Mouse (Mus musculus) kidney, embryonic 15.5 days (tissue): Measurements from ENCODE around the gene Prl2c3. TPM values are rescaled to one million over a fixed set of nuclear protein-coding genes. Genes with fewer than 3 reads are reported as not detected.

Experiments used
- polyA plus RNA-seq: library from polyadenylated mRNA; unstranded; fragments of >200 nt; fragmentation: Nextera tagmentation; extraction: Ambion mirVana; gene quantifications from 2 replicates; pipeline ENCODE4 v1.2.1, GENCODE M21; 2015

The Prl2c3 gene
- polyA plus RNA-seq, 1 experiment from 2014 or later, result 0.83 TPM

Other genes with a start within 250 kb of the Prl2c3 start
- 7.7 TPM in 2 replicates for gene Ero1lb, start 234.2 kb downstream of the Prl2c3 start, polyA plus RNA-seq
- gene Prl2c2, start 205.3 kb upstream of the Prl2c3 start, polyA plus RNA-seq, result 0.41 TPM in 1 of 2 replicates, not detected in the other